Mouse (Mus musculus) left cerebral cortex, adult 11 months (tissue): ENCODE measurements around the gene Slc25a26.
A peak's percentile ranks its signal among the peaks of the same experiment; 100 is the strongest.

Source experiments
- DNase-seq: peaks from one replicate; pipeline ENCODE4 v3.0.0; 2022; ENCODE audit warnings: low spot score

The Slc25a26 gene

GRCm38 (mm10) chr6:94499897-94500623, at the start of gene Slc25a26:
TSS of gene Slc25a26 (plus strand) at chr6:94500331.
- peak; percentile 86 for DNase-seq

- peak; percentile 46 for DNase-seq
These were observed 35.9 kb upstream of the Slc25a26 start for GRCm38 (mm10) chr6:94464037-94464891.

GRCm38 (mm10) chr6:94466508-94467205, 33.5 kb upstream of the Slc25a26 start:
- no peak for DNase-seq

- no peak for DNase-seq
These were observed 7.4 kb upstream of the Slc25a26 start for GRCm38 (mm10) chr6:94492739-94493138.

GRCm38 (mm10) chr6:94503963-94504362, 3.8 kb downstream of the Slc25a26 start:
- DNase-seq: no peak

- no peak for DNase-seq
These were observed 7.8 kb downstream of the Slc25a26 start for GRCm38 (mm10) chr6:94507921-94508320.

- no peak for DNase-seq
These were observed 8.7 kb downstream of the Slc25a26 start for GRCm38 (mm10) chr6:94508807-94509206.

GRCm38 (mm10) chr6:94509220-94509619, 9.1 kb downstream of the Slc25a26 start:
- DNase-seq: no peak

GRCm38 (mm10) chr6:94518171-94518570, 18.0 kb downstream of the Slc25a26 start:
- DNase-seq: no peak

GRCm38 (mm10) chr6:94524335-94524734, 24.2 kb downstream of the Slc25a26 start:
- DNase-seq: no peak

- DNase-seq: no peak
These were observed 30.6 kb downstream of the Slc25a26 start for GRCm38 (mm10) chr6:94530756-94531155.

- DNase-seq: no peak
These were observed 32.0 kb downstream of the Slc25a26 start for GRCm38 (mm10) chr6:94532086-94532485.

GRCm38 (mm10) chr6:94536478-94536877, 36.3 kb downstream of the Slc25a26 start:
- DNase-seq: no peak

GRCm38 (mm10) chr6:94537652-94538051, 37.5 kb downstream of the Slc25a26 start:
- DNase-seq: no peak

- no peak for DNase-seq
These were observed 40.0 kb downstream of the Slc25a26 start for GRCm38 (mm10) chr6:94540090-94540489.

- no peak for DNase-seq
These were observed 40.5 kb downstream of the Slc25a26 start for GRCm38 (mm10) chr6:94540615-94541014.

GRCm38 (mm10) chr6:94541133-94541532, 41.0 kb downstream of the Slc25a26 start:
- DNase-seq: no peak

GRCm38 (mm10) chr6:94541854-94542253, 41.7 kb downstream of the Slc25a26 start:
- no peak for DNase-seq

GRCm38 (mm10) chr6:94543902-94544840, 44.0 kb downstream of the Slc25a26 start:
- peak; percentile 48 for DNase-seq

- no peak for DNase-seq
These were observed 47.1 kb downstream of the Slc25a26 start for GRCm38 (mm10) chr6:94547239-94547638.

- DNase-seq: no peak
These were observed 50.2 kb downstream of the Slc25a26 start for GRCm38 (mm10) chr6:94550298-94550697.
